Mouse (Mus musculus) midbrain, postnatal 0 days (tissue): ENCODE measurements at regions not wholly inside any gene's neighbourhood (a gene's known extent, or its start where the extent isn't known, plus 50 kb on each side); places are given as distances from the start of the nearest gene placed in this dataset.
A peak's percentile ranks its signal among the peaks of the same experiment; 100 is the strongest.

ENCODE experiments used
- ATAC-seq: fragments of 200-750 bp; cut with Nextera tagmentation; 2 replicates; pipeline ENCODE4 v1.8.0; 2017; ENCODE audit warnings: moderate number of reproducible peaks, mild to moderate bottlenecking, moderate TSS enrichment, moderate library complexity; ENCODE audit not compliant: low FRiP score
- DNase-seq: peaks from one replicate; pipeline ENCODE4 v3.0.0-alpha.2; 2015; ENCODE audit warnings: low spot score
- H3K27ac ChIP-seq: fragments of 300-500 bp; sonication (generic); 2 replicates; pipeline ENCODE4 v1.5.1; 2014; ENCODE audit warnings: low read depth, mild to moderate bottlenecking, low read length, mixed read lengths
- H3K27me3 ChIP-seq: fragments of 300-500 bp; sonication (generic); 2 replicates; pipeline ENCODE4 v1.6.1; 2014; ENCODE audit warnings: low read length, control low read depth, mixed read lengths; ENCODE audit not compliant: insufficient read depth
- H3K36me3 ChIP-seq: fragments of 300-500 bp; sonication (generic); 2 replicates; pipeline ENCODE4 v1.6.1; 2014; ENCODE audit warnings: low read length, control low read depth, mixed read lengths; ENCODE audit not compliant: insufficient read depth
- H3K4me1 ChIP-seq: fragments of 300-500 bp; sonication (generic); 2 replicates; pipeline ENCODE4 v1.6.1; 2014; ENCODE audit warnings: mild to moderate bottlenecking, control low read depth, antibody characterized with exemption, low read length, mixed read lengths; ENCODE audit not compliant: insufficient read depth
- H3K4me2 ChIP-seq: fragments of 300-500 bp; sonication (generic); 2 replicates; pipeline ENCODE4 v1.6.1; 2014; ENCODE audit warnings: low read depth, mild to moderate bottlenecking, low read length, mixed read lengths; ENCODE audit not compliant: poor library complexity, severe bottlenecking
- H3K4me3 ChIP-seq: fragments of 300-500 bp; sonication (generic); 2 replicates; pipeline ENCODE4 v1.5.1; 2014; ENCODE audit warnings: low read depth, mild to moderate bottlenecking, low read length, moderate library complexity
- H3K9ac ChIP-seq: fragments of 300-500 bp; sonication (generic); replicated peaks from 2 replicates; pipeline ENCODE4 v1.6.1; 2014; ENCODE audit warnings: mild to moderate bottlenecking, low read length, moderate library complexity, mixed read lengths; ENCODE audit not compliant: poor library complexity, severe bottlenecking
- H3K9me3 ChIP-seq: fragments of 300-500 bp; sonication (generic); 2 replicates; pipeline ENCODE4 v1.6.1; 2016; ENCODE audit warnings: low read length, control low read depth
- CTCF ChIP-seq: IDR thresholded peaks from 2 replicates; pipeline ENCODE4 v1.5.1; 2016; ENCODE audit warnings: antibody characterized with exemption, mild to moderate bottlenecking
- WGBS: fragments of 180-500 bp; shearing (Covaris S2); extraction: QIAGEN DNeasy Blood & Tissue Kit; methylation state at CpG from one replicate; pipeline ENCODE4 v1.1.7; 2014; 5-methylcytosine and 5-hydroxymethylcytosine counted together

DNA sequence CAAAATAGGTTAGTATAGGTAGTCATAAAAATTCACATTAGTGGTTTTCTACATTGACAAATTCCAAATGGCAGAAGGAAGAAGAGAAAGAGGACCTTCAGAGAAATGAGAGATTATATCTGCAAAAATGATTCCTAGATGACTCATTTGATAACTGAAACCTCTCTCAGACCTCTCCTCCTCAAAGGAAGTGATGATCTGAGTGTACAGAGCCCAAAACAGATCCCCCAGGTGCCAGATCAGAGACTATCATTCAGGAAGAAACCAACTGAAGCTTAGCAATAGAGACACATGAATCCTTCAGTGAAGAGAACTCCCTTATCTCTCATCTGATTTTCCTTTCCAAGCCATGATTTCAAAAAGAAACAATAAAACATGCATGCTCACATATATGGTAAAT is 234.0 kb upstream of the Intu start:
- ATAC-seq (no peak), DNase-seq (no peak)

DNA sequence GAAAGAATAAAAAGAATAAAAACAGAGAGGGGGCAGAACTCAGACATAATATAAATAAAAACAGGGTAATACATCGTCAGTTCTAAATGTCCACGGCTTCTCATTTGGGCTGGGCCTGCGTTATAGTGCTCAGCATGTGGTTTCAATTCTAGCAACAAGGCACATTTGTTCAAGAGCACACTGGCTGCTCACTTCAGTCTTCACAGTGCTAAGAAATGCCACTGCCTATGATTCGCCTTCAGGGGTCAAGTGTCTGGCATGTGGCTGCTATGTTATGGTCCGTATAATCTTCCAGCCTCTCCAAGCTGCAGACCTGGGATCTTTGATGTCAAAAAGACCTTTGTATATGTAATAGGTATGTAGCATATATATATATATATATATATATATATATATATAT is 210.8 kb upstream of the Intu start:
- Histone ChIP-seq H3K4me1 (no peaks in the 10 kb centered on the region), H3K27me3 (no peaks in the 10 kb centered on the region), H3K4me3 (no peak overlapping the region), H3K36me3 (no peaks in the 10 kb centered on the region), H3K4me2 (no peak overlapping the region), H3K9ac (no peak overlapping the region), H3K27ac (no peak overlapping the region), H3K9me3 (no peaks in the 10 kb centered on the region)
- TF ChIP-seq CTCF = no peak
- 91% methylated on average over 5 of the region's 5 CpGs for WGBS
- DNase-seq = no peak
- ATAC-seq = no peak

More for the DNA sequence above, 234.0 kb upstream of the Intu start:
- Histone ChIP-seq H3K27me3 (no peaks in the 10 kb centered on the region), H3K27ac (no peak overlapping the region), H3K4me2 (no peak overlapping the region), H3K4me1 (no peaks in the 10 kb centered on the region), H3K36me3 (no peaks in the 10 kb centered on the region), H3K9me3 (no peaks in the 10 kb centered on the region), H3K4me3 (no peak overlapping the region), H3K9ac (no peak overlapping the region)
- no peak for TF ChIP-seq CTCF

DNA sequence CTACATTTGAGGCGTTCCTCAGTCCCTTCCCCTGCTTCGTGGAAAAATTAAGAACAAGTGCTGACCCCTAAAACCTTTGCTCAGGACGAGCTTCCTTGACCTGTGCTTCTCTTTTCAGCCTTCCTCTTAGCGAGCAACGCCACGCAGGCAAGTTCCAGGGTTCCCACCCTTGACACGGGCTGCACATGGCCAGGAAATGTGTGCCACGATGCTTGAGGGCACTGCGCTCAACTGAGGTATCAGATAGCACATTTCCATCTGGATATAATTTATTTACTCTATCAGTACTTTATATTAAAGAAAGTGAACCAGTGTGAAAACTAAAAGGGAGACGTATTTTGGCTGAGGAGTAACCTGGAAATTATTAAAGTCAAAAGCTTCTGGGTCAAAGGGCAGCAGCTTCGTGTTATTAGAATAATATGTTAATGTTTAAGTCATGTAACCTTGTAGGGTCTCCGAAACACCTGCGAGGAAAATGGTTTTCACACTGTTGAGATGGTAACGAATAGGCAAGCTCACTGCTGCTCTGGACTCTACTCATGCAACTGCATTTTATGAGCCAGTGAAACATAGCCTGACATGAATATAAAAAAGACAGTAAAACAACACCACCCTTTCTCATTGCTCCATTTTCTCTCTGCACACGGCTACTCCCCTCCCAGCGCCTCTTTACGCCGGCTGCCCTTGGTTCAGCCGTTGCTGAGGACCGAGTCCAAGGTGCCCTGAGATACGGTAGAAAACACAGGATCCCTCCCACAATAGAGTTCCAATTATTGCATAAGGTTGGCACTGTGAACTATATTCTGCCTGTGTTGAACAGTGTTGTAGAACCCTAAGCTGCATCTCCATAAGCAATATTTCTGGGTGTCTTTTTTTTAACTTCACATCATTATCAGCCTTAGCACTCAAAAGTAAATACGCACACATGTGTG is 204.9 kb upstream of the Intu start:
- H3K4me2 ChIP-seq = no peak overlapping the region
- H3K9ac ChIP-seq = no peak overlapping the region
- H3K36me3 ChIP-seq = no peaks in the 10 kb centered on the region
- no peak for TF ChIP-seq CTCF
- ATAC-seq (no peak), DNase-seq (no peak)
- no peak overlapping the region for H3K4me3 ChIP-seq
- no peaks in the 10 kb centered on the region for H3K27me3 ChIP-seq
- H3K27ac ChIP-seq = no peak overlapping the region
- WGBS = 84% methylated on average over 22 of the region's 22 CpGs
- H3K4me1 ChIP-seq = no peaks in the 10 kb centered on the region
- no peaks in the 10 kb centered on the region for H3K9me3 ChIP-seq

DNA sequence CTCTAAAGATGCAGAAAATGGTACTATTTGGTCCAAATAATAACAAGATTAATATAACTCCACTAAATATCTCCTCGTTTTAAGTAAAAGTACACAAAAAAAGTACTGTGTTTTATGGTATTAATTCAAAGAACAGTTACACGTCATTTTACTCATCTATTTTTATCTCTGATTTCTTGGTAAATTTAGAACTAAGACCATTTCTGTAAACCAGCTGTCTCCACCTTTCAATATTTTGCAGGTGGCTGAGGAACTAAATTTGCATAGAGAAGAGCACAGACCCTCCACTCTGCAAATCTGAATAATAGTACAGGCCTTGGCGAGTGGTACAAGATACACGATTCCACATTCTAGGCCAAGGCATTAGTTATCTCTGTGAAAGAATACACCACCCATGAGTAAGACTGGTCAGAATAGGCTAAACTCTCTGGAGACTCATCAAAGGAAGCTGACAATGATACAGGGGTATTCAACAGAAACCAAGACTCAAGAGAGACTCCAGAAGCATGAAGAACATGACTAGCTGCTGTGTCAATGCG is 191.5 kb upstream of the Intu start:
- no peak for ATAC-seq

DNA sequence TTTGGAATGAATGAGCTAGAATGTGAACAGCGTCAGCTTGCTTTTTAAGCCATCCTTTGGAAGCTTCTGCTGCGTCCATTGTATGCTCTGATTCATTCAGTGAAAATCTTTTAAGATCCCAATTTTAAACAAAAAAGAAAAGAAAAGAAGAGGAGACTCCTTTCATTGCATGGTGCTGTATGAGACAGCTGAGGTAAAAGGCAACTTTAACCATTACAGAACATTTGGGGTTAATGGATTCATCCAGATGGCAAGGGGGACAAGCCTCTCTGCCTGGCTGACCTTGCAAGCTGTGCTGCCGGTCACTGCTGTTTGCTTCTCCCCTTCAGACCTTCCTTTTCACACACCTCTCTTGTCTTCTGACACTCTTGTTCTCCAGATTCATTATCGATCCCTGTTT is 176.0 kb upstream of the Intu start:
- 34% methylated on average over 4 of the region's 4 CpGs for WGBS
- no peaks in the 10 kb centered on the region for H3K27me3 ChIP-seq
- H3K4me1 ChIP-seq = no peaks in the 10 kb centered on the region
- DNase-seq (peak; percentile 13), ATAC-seq (no peak)
- no peak overlapping the region for H3K27ac ChIP-seq
- H3K9me3 ChIP-seq = no peaks in the 10 kb centered on the region
- no peak for TF ChIP-seq CTCF
- no peak overlapping the region for H3K4me2 ChIP-seq
- no peak overlapping the region for H3K4me3 ChIP-seq
- no peaks in the 10 kb centered on the region for H3K36me3 ChIP-seq
- H3K9ac ChIP-seq = no peak overlapping the region

More for the DNA sequence above, 191.5 kb upstream of the Intu start:
- WGBS = 93% methylated on average over 5 of the region's 5 CpGs
- no peaks in the 10 kb centered on the region for H3K27me3 ChIP-seq
- H3K9ac ChIP-seq = no peak overlapping the region
- H3K9me3 ChIP-seq = no peaks in the 10 kb centered on the region
- H3K4me2 ChIP-seq = no peak overlapping the region
- DNase-seq = no peak
- H3K4me1 ChIP-seq = no peaks in the 10 kb centered on the region
- H3K36me3 ChIP-seq = no peaks in the 10 kb centered on the region
- no peak overlapping the region for H3K27ac ChIP-seq
- no peak overlapping the region for H3K4me3 ChIP-seq
- no peak for TF ChIP-seq CTCF

DNA sequence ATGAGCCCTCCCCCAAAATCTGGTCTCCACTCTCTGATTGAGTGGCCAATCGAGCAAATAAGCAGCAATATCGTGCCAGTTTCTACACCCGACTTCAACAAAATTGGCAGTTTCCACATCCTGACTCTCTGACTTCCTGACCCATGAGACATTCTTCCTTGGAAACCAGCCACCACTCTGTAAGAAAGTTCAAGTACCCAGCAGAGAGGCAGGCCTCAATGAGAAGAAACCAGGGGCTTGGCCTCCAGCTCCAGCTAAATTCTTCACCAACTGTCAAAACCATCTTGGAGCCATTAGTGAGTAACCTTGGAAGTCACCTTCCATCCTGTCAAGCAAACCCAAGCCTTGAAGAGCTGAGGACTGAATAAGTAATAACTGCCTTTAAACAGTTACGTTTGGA is 162.7 kb upstream of the Intu start:
- H3K27me3 ChIP-seq = no peaks in the 10 kb centered on the region
- H3K9me3 ChIP-seq = no peaks in the 10 kb centered on the region
- H3K4me1 ChIP-seq = no peaks in the 10 kb centered on the region
- TF ChIP-seq CTCF = no peak
- no peak overlapping the region for H3K4me2 ChIP-seq
- DNase-seq (peak; percentile 51), ATAC-seq (no peak)
- 88% methylated on average over 4 of the region's 4 CpGs for WGBS
- no peak overlapping the region for H3K27ac ChIP-seq
- H3K4me3 ChIP-seq = no peak overlapping the region
- H3K9ac ChIP-seq = no peak overlapping the region
- H3K36me3 ChIP-seq = no peaks in the 10 kb centered on the region
